Mouse (Mus musculus) E14TG2a.4 (cell line): Measurements from ENCODE around the gene Fat2.

Source experiments
- CTCF ChIP-seq: conservative IDR thresholded peaks from 2 replicates; pipeline ENCODE4 v1.5.1; 2014; ENCODE audit warnings: low read length
- NANOG ChIP-seq: IDR thresholded peaks from 2 replicates; pipeline ENCODE4 v1.6.1; 2014; ENCODE audit warnings: borderline replicate concordance, low read length, mixed read lengths
- POU5F1 ChIP-seq: IDR thresholded peaks from 2 replicates; pipeline ENCODE4 v1.6.1; 2014; ENCODE audit warnings: low read length, borderline replicate concordance

- TF ChIP-seq CTCF (no peak), POU5F1 (no peak), NANOG (no peak)
These were observed 70.7 kb downstream of the Fat2 start for GRCm38 (mm10) chr11:55265647-55266046.
